Mouse (Mus musculus) stomach, embryonic 16.5 days (tissue): Measurements from ENCODE around the gene Gpr183. TPM values are rescaled to one million over a fixed set of nuclear protein-coding genes. Genes with fewer than 3 reads are reported as not detected.

Source experiments
- ATAC-seq: fragments of 200-750 bp; cut with Nextera tagmentation; 2 replicates; pipeline ENCODE4 v1.8.0; 2017; ENCODE audit warnings: moderate number of reproducible peaks, moderate TSS enrichment; ENCODE audit not compliant: insufficient read depth, low FRiP score
- H3K27ac ChIP-seq: fragments of 300-500 bp; sonication (generic); 2 replicates; pipeline ENCODE4 v1.5.1; 2014; ENCODE audit warnings: low read length
- H3K27me3 ChIP-seq: fragments of 300-500 bp; sonication (generic); 2 replicates; pipeline ENCODE4 v1.6.1; 2014; ENCODE audit warnings: low read length, control low read depth, mixed read lengths; ENCODE audit not compliant: control insufficient read depth, insufficient read depth
- H3K36me3 ChIP-seq: fragments of 300-500 bp; sonication (generic); 2 replicates; pipeline ENCODE4 v1.6.1; 2014; ENCODE audit warnings: low read length; ENCODE audit not compliant: control insufficient read depth, insufficient read depth
- H3K4me1 ChIP-seq: fragments of 300-500 bp; sonication (generic); 2 replicates; pipeline ENCODE4 v1.6.1; 2014; ENCODE audit warnings: low read length, control low read depth, mixed read lengths; ENCODE audit not compliant: control insufficient read depth, insufficient read depth
- H3K4me2 ChIP-seq: fragments of 300-500 bp; sonication (generic); 2 replicates; pipeline ENCODE4 v1.6.1; 2014; ENCODE audit warnings: low read depth, low read length, mixed read lengths
- H3K4me3 ChIP-seq: fragments of 300-500 bp; sonication (generic); replicated peaks from 2 replicates; pipeline ENCODE4 v1.5.1; 2014; ENCODE audit warnings: mild to moderate bottlenecking, low read length
- H3K9ac ChIP-seq: fragments of 300-500 bp; sonication (generic); 2 replicates; pipeline ENCODE4 v1.6.1; 2014; ENCODE audit warnings: low read length
- H3K9me3 ChIP-seq: fragments of 300-500 bp; sonication (generic); replicated peaks from 2 replicates; pipeline ENCODE4 v1.6.1; 2016; ENCODE audit warnings: low read length, control low read depth; ENCODE audit not compliant: control insufficient read depth
- WGBS: fragments of 180-500 bp; shearing (Covaris S2); extraction: QIAGEN DNeasy Blood & Tissue Kit; methylation state at CpG from one replicate; pipeline ENCODE4 v1.1.7; 2014; 5-methylcytosine and 5-hydroxymethylcytosine counted together
- polyA plus RNA-seq: library from polyadenylated mRNA; unstranded; fragments of >200 nt; fragmentation: Nextera tagmentation; extraction: Ambion mirVana; gene quantifications from 2 replicates; pipeline ENCODE4 v1.2.1, GENCODE M21; 2015

The Gpr183 gene
- polyA plus RNA-seq, 1 experiment from 2014 or later: 4.7 TPM

- no peak overlapping the region for H3K9ac ChIP-seq
- peak overlapping the region; percentile 79 for H3K27ac ChIP-seq
- no peaks in the 10 kb centered on the region for H3K36me3 ChIP-seq
- WGBS: 38% methylated on average over 8 of the region's 8 CpGs
- H3K4me2 ChIP-seq: no peak overlapping the region
- H3K4me1 ChIP-seq: peaks cover 4% of the 10 kb centered on the region; the same call in 1 of the 2 replicates
- H3K9me3 ChIP-seq: no peaks in the 10 kb centered on the region
- H3K4me3 ChIP-seq: no peak overlapping the region
- no peaks in the 10 kb centered on the region for H3K27me3 ChIP-seq
- peak; percentile 62; the same call in 1 of the 2 replicates for ATAC-seq
These were observed 18.3 kb upstream of the Gpr183 start for GRCm38 (mm10) chr14:121983009-121983933.

GRCm38 (mm10) chr14:121981531-121981930 is 16.5 kb upstream of the Gpr183 start:
- Histone ChIP-seq H3K9me3 (no peaks in the 10 kb centered on the region), H3K4me2 (no peak overlapping the region), H3K4me3 (no peak overlapping the region), H3K36me3 (0 out of 2 replicates have a peak, but pooled peaks cover under 1% of the 10 kb centered on the region), H3K9ac (no peak overlapping the region), H3K27me3 (no peaks in the 10 kb centered on the region), H3K4me1 (peaks cover 4% of the 10 kb centered on the region; the same call in 1 of the 2 replicates), H3K27ac (no peak overlapping the region)
- no peak for ATAC-seq
- WGBS: 90% methylated on average over 1 of the region's 1 CpGs

- ATAC-seq: no peak
- Histone ChIP-seq H3K36me3 (peaks cover 5% of the 10 kb centered on the region; the same call in 1 of the 2 replicates), H3K9me3 (0 out of 2 replicates have a peak, but pooled peaks cover 4% of the 10 kb centered on the region), H3K4me3 (no peak overlapping the region), H3K4me1 (no peaks in the 10 kb centered on the region), H3K27ac (no peak overlapping the region), H3K9ac (no peak overlapping the region), H3K4me2 (no peak overlapping the region), H3K27me3 (no peaks in the 10 kb centered on the region)
- 85% methylated on average over 10 of the region's 10 CpGs for WGBS
These were observed 8.1 kb upstream of the Gpr183 start for GRCm38 (mm10) chr14:121973114-121973513.

GRCm38 (mm10) chr14:121970402-121970801 is 5.4 kb upstream of the Gpr183 start:
- no peaks in the 10 kb centered on the region for H3K9me3 ChIP-seq
- no peak overlapping the region for H3K27ac ChIP-seq
- H3K9ac ChIP-seq: no peak overlapping the region
- no peak for ATAC-seq
- 94% methylated on average over 1 of the region's 1 CpGs for WGBS
- H3K4me2 ChIP-seq: no peak overlapping the region
- no peak overlapping the region for H3K4me3 ChIP-seq
- no peaks in the 10 kb centered on the region for H3K4me1 ChIP-seq
- H3K36me3 ChIP-seq: no peaks in the 10 kb centered on the region
- H3K27me3 ChIP-seq: no peaks in the 10 kb centered on the region

- Histone ChIP-seq H3K4me1 (peaks cover 13% of the 10 kb centered on the region), H3K9me3 (no peaks in the 10 kb centered on the region), H3K9ac (no peak overlapping the region), H3K36me3 (no peaks in the 10 kb centered on the region), H3K27ac (no peak overlapping the region), H3K27me3 (no peaks in the 10 kb centered on the region), H3K4me2 (no peak overlapping the region), H3K4me3 (no peak overlapping the region)
- peak; percentile 57; the same call in 1 of the 2 replicates for ATAC-seq
- 59% methylated on average over 4 of the region's 4 CpGs for WGBS
These were observed 2.1 kb upstream of the Gpr183 start for GRCm38 (mm10) chr14:121967095-121967494.

GRCm38 (mm10) chr14:121965461-121965860 is 466 bp upstream of the Gpr183 start:
- ATAC-seq: no peak
- Histone ChIP-seq H3K9me3 (no peaks in the 10 kb centered on the region), H3K4me1 (peaks cover 20% of the 10 kb centered on the region), H3K36me3 (no peaks in the 10 kb centered on the region), H3K27ac (no peak overlapping the region), H3K4me2 (no peak overlapping the region), H3K4me3 (no peak overlapping the region), H3K9ac (no peak overlapping the region), H3K27me3 (no peaks in the 10 kb centered on the region)
- 79% methylated on average over 4 of the region's 4 CpGs for WGBS

GRCm38 (mm10) chr14:121963942-121964335 is 1.1 kb downstream of the Gpr183 start:
- Histone ChIP-seq H3K36me3 (no peaks in the 10 kb centered on the region), H3K4me3 (peak overlapping the region; percentile 26), H3K4me2 (peak overlapping the region; percentile 36), H3K27me3 (no peaks in the 10 kb centered on the region), H3K9me3 (no peaks in the 10 kb centered on the region), H3K27ac (peak overlapping the region; percentile 64; the same call in 1 of the 2 replicates), H3K9ac (peak overlapping the region; percentile 49), H3K4me1 (peaks cover 20% of the 10 kb centered on the region)
- WGBS: 26% methylated on average over 4 of the region's 4 CpGs
- no peak for ATAC-seq

- Histone ChIP-seq H3K4me1 (peaks cover 20% of the 10 kb centered on the region), H3K4me3 (peak overlapping the region; percentile 26), H3K27me3 (no peaks in the 10 kb centered on the region), H3K36me3 (no peaks in the 10 kb centered on the region), H3K4me2 (peak overlapping the region; percentile 36), H3K27ac (peak overlapping the region; percentile 64), H3K9me3 (no peaks in the 10 kb centered on the region), H3K9ac (peak overlapping the region; percentile 49)
- WGBS: 48% methylated on average over 9 of the region's 9 CpGs
- ATAC-seq: peak; percentile 59; the same call in 1 of the 2 replicates
These were observed 1.6 kb downstream of the Gpr183 start for GRCm38 (mm10) chr14:121963251-121963941.
